Mouse (Mus musculus) small intestine, adult 2 months (tissue): ENCODE results near the gene Prdm16.

Experiments used
- CTCF ChIP-seq: fragments of 200-500 bp; IDR thresholded peaks from 2 replicates; pipeline ENCODE4 v1.5.1; 2012; ENCODE audit warnings: low read depth, mild to moderate bottlenecking, control low read depth, inconsistent platforms, low read length, moderate library complexity, mixed read lengths; ENCODE audit not compliant: insufficient replicate concordance, insufficient read length; ENCODE audit errors: extremely low read depth
- POLR2A ChIP-seq: fragments of 200-500 bp; IDR thresholded peaks from 2 replicates; pipeline ENCODE4 v1.6.1; 2012; ENCODE audit warnings: low read depth, mild to moderate bottlenecking, control low read depth, inconsistent platforms, low read length, moderate library complexity

DNA sequence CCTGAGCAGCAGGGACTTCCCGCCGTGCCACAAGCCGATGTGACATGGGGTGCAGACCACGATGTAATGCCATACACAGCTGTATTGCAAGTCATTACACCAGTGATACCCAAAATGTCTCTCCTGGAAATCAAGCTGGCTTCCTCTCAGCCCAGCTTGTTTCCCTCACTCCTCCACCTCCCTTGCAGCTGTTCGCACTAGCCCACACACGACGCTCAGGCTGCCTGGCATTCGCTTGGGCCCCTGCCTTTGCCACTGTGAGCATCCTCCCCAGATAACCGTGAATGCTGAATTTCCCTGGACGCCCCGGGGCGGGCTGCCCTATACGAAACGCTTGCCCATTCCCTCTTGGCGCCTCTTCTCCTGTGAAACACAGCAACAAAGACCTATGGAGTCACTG is 198.1 kb downstream of the Prdm16 start:
- no peak for TF ChIP-seq POLR2A
- TF ChIP-seq CTCF = no peak
